Mouse (Mus musculus) brain, embryonic 14.5 days (tissue): ENCODE data around the gene Ptpru.

Experiments used
- CTCF ChIP-seq: fragments of 200-500 bp; IDR thresholded peaks from 2 replicates; pipeline ENCODE4 v1.5.1; 2012; ENCODE audit warnings: inconsistent platforms, mild to moderate bottlenecking, moderate library complexity, borderline replicate concordance; ENCODE audit not compliant: insufficient read depth, insufficient read length; ENCODE audit errors: extremely low read depth
- POLR2A ChIP-seq: fragments of 200-500 bp; IDR thresholded peaks from 2 replicates; pipeline ENCODE4 v1.6.1; 2012; ENCODE audit warnings: mild to moderate bottlenecking, inconsistent platforms, borderline replicate concordance; ENCODE audit not compliant: poor library complexity, insufficient read depth, insufficient read length, severe bottlenecking; ENCODE audit errors: extremely low read depth

DNA sequence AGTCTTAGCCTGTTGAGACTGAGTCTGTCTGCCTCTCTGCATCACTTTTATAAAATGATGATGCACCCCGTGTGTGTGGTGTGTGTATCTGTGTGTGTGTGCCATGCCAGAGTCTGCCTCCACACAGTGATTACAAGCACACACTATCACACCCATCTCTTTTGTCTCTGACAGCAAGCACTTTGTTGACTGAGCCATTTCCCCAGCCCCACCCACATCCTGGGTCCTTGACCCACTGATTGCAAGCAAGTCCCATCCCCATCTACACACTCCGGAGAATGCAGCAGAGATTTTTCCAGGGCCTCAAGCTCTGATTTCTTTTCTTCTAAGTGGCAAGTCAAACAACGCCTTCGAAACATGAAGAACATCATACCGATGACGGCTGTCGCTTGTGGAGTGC is 24.3 kb downstream of the Ptpru start:
- TF ChIP-seq CTCF: no peak
- no peak for TF ChIP-seq POLR2A
